Mouse (Mus musculus) liver, adult (tissue): ENCODE results near the gene Slc2a9.
A peak's percentile ranks its signal among the peaks of the same experiment; 100 is the strongest.

Experiments used
- GATA4 ChIP-seq: IDR thresholded peaks from 2 replicates; pipeline ENCODE4 v1.6.1; 2014; ENCODE audit warnings: mild to moderate bottlenecking, low read length; ENCODE audit not compliant: insufficient replicate concordance

Gene Slc2a9

DNA sequence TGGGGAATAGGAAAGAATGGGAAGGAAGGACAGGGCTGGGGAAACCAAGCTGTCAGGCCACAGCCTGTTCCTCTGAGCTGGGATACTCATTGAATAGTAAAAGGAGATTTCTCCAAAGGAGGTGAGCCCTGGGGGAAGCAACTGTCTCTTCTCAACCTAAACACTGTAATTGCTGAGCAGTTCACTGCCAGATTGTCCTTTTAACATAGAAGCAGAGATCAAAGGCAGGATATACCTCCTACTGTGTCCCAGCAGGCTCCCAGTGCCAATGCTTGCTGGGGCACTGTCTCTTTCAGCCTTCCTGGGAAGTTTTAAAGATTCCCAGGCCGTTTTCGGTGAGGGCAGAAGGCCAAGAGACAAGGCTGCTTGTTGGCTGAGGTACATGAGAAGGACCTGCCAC, 10.0 kb upstream of the Slc2a9 start:
- TF ChIP-seq GATA4 = no peak

- TF ChIP-seq GATA4 = no peak
Observed at GRCm38 (mm10) chr5:38509568-38509967, 6.6 kb upstream of the Slc2a9 start.

DNA sequence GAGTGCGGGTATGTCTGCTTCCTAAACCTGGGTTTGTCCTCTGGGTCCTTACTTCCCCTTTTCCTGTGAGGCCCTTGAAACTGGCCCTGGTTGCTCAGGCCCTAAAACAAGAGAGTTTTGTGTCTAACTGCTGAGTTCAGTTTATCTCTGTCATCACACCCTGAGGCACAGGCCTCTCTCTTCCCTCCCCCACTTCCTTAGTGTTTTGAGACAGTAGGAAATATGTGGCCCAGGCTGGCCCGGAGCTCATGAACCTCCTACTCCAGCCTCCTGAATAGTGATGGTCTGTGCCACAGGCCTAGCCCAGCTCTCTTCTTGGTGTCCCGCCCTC, 2.5 kb upstream of the Slc2a9 start:
- no peak for TF ChIP-seq GATA4

GRCm38 (mm10) chr5:38504747-38505434, 1.9 kb upstream of the Slc2a9 start:
- TF ChIP-seq GATA4 = no peak

DNA sequence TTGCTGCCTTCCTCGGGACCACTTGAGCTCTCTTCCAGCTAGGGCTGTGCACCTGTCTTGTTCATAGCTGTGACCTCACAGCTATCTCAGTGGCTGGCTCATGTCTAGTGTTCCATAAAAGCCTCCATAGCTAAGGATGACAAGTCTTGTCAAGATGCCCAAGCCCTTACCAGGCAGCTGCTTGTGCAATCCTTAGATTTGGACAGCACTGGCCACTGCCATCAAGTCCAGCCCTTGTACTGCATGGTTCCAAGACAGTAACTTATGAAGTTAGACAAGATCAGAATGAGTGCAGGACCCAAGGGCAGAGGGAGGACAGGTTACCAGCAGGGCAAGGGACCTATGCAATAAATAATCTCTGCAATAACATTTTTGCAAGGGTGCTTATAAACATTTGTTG, 1.2 kb upstream of the Slc2a9 start:
- TF ChIP-seq GATA4 = no peak

DNA sequence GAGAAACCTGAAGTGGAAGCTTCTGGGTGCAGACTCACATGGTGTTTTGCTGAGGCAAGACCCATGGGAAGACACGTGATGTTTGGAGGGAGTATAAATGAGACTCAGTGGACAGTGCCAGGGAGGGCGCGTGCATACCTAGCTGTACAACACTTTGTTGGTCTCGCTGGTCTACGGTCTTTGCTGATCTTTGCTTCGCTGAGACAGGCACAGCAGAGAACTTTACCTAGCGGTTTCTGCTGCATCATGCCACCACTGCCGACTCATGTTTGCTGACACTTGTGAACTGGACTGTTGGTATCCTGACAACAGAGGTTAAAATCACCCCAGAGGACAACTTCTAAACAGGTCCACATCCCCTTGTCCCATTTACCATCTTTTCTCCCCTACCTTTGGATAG, 2.9 kb downstream of the Slc2a9 start:
- TF ChIP-seq GATA4 = no peak

DNA sequence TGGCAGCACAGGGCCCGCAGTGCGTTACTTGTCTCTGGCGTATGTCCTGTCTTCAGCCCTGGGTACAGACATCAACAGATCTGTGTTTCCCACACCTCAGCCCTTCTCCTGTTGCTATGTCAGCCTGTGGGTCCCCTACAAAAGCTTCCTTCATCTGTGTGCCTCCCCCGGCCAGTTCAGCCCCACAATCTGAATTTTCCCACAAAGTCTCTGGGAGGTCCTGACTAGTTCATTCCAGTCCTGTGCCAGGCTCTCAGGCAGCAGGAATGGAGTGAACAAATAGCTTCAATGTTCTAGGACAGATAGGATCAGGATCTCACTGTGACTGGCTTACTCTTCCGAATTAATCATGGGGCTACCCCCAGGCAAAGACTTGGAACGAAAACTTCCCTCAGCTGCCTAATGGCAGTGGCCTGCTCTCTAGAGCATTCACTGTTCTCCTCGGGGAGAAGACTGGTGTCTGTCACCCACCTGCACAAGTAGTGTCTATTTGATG, 3.6 kb downstream of the Slc2a9 start:
- TF ChIP-seq GATA4 = no peak

- TF ChIP-seq GATA4 = no peak
Observed at GRCm38 (mm10) chr5:38498479-38498878, 4.5 kb downstream of the Slc2a9 start.

- TF ChIP-seq GATA4 = no peak
Observed at GRCm38 (mm10) chr5:38496491-38497057, 6.4 kb downstream of the Slc2a9 start.

DNA sequence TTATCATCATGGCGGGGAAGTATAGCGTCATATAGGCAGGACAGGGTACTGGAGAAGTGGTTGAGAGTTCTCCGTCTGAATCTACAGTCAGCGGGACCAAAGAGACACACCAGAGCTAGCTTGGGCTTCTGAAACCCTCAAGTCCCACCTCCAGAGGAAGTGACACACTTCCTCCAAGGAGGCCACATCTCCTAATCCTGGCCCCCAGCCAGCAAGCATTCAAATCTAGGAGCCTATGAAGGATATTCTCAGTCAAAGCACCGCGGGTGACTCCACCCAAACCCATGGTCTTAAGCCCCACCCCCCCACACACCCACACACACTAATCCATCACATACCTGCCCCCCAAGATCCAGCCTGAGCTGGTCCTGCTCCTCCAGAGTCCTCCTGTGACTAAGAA, 9.1 kb downstream of the Slc2a9 start:
- no peak for TF ChIP-seq GATA4

DNA sequence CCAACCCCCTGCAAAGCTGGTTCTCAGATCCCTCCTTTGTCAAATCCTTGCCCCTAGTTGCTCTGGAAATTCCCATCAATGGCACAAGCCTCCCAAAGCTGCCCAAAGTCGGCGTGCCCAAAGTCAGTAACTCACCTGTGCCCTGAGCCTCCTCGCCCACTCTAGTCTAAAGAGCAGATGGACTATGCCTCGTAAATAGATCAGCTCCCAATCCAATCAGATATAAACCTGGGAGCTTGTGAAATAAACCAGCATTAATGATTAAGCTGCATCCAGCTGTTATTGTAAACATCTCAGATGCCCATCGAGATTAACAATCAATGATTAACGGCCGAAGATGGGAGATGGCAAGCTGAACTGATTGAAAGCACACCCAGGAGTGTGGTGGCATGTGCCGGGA, 11.2 kb downstream of the Slc2a9 start:
- peak; percentile 93 for TF ChIP-seq GATA4

DNA sequence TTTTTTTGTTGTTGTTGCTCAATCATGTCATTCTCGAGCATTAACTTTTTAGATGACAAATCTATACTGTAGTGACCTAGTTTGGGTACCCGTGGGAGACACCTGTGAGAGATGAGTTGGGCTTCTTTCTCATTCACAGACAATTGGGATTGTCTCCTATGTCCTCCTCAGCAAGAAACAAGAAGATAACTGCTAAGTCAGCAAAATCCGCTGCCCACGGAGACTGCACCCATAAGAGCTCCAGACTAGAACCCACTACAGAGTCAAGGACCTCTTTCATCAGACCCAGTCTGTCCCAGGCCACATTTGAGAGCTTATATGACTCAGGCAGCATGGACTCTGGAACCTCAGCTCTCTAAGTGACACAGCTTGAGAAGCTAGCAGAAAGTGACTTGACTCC, 13.2 kb downstream of the Slc2a9 start:
- no peak for TF ChIP-seq GATA4

DNA sequence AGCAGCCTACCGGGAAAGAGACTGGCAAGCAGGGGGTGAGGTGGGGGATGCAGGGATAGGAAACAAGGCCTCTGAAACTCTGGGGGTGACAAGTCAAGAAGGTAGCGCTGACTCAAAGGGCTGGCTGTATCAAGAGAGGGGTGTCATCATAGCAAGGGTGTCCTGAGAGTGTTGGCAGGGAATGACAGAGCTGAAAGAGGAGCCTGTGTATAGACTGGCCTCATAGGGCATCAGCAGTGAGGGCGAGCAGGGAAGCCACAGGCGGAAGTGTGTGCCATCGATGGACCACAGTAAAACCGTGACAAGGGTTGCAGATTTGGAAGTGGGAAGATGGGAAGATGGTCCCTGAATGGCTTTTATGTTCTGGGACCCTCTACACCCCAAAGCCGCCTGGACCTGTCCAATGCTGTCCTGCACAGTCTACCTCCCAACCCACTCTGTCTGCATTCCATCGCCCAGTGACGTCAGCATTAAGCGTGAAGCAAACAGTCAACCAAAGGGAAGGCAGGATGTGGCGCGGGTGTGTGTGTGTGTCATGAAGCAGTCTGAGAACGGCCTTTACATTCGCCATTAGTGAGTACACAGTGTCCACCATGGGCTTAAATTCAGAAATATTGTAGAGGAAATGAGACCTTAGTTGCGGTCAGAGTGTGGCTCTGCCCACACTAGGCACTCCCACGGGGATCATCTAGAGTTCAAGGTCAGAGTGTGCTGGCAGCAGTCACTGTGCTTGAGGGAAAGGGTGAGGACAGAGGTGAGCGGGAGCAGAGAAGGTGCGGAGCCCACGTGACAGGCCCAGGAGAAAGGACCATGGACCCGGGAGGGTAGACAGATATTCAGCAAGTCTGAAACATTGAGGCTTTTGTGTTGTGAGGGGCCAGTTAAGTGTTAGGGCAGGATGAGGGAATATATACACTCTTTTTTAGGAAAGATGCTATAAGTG, 14.0 kb downstream of the Slc2a9 start:
- TF ChIP-seq GATA4 = no peak

DNA sequence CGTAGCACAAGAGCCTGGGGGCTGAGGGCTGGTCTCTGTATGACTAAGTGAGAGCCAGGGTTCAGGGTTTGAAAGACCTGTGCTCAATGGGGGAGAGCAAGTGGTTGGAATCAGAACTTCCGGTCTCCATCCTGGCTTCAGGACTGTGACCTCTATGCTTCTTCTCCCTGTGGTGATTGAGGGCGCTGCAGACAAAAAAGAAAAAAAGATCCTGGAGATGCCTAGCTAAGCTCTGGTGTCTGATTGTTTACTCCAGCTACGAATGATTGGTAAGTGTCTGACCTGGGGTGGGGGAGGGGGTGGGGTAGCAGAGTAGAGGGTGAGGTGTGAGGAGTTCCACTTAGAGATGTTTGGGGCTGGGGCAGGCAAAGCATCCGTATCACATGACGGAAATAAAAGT, 14.9 kb downstream of the Slc2a9 start:
- TF ChIP-seq GATA4 = no peak

GRCm38 (mm10) chr5:38487247-38487646, 15.7 kb downstream of the Slc2a9 start:
- no peak for TF ChIP-seq GATA4

GRCm38 (mm10) chr5:38485946-38486345, 17.0 kb downstream of the Slc2a9 start:
- TF ChIP-seq GATA4 = no peak
